Mouse (Mus musculus) left cerebral cortex, postnatal 25 days (tissue): Measurements from ENCODE around the gene Tet2. TPM values are rescaled to one million over a fixed set of nuclear protein-coding genes. Genes with fewer than 3 reads are reported as not detected.
"Not testable (repeated sequence)": the region's sequence is repeated elsewhere in the genome, so short reads cannot be mapped to it uniquely, and the experiment has no call there.

Source experiments
- DNase-seq, 2 experiments: peaks; one replicate each; pipeline ENCODE4 v3.0.0; 2022; ENCODE audit warnings: low spot score in 2 of 2, mixed read lengths in 1 of 2
- intact Hi-C: fragments of 180-260 bp; cut with DNase I; formaldehyde crosslinking; loops from one replicate; pipeline ENCODE4 v1.15.1; 2025
- total RNA-seq, 2 experiments: library from RNA; stranded (reverse); gene quantifications; 2 replicates each; pipeline ENCODE4 v1.2.3; 2021

Gene Tet2
- total RNA-seq, 2 experiments from 2014 or later: 32.8 to 46.2 TPM

DNA sequence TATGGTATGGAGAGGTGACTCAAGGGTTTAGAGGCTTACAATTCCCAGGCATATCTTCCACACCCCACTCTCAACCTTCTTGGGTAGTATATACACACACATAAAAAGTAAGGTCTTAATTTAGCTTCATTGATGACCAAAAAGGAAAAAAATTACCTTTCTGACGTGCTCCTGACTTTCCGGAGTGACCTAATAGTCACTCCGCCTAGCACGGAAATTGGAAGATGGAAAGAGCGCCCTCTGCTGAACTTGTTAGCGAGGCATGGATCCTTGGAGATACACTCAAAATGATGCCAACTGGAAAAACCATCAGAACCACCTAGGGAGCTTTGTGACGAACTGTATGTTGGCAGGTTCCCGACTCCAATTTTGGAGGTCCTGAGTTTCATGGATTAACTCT lies 7.0 kb upstream of the Tet2 start:
- no peak for DNase-seq

GRCm38 (mm10) chr3:133549385-133550170 lies 4.6 kb upstream of the Tet2 start:
- DNase-seq: no peak
- intact Hi-C loops: loop anchor here (5.0 to 10.0 kb wide), 2 partner anchors 237 to 325 kb away; partner anchors contain the start of gene Ppa2

More for the DNA sequence above, 7.0 kb upstream of the Tet2 start:
- intact Hi-C loops: no loop called here

- DNase-seq: no peak
- intact Hi-C loops: loop anchor here (5.0 to 10.0 kb wide), 2 partner anchors 236 to 326 kb away; partner anchors contain the start of gene Ppa2
Measured at GRCm38 (mm10) chr3:133548613-133549012, 3.7 kb upstream of the Tet2 start.

DNA sequence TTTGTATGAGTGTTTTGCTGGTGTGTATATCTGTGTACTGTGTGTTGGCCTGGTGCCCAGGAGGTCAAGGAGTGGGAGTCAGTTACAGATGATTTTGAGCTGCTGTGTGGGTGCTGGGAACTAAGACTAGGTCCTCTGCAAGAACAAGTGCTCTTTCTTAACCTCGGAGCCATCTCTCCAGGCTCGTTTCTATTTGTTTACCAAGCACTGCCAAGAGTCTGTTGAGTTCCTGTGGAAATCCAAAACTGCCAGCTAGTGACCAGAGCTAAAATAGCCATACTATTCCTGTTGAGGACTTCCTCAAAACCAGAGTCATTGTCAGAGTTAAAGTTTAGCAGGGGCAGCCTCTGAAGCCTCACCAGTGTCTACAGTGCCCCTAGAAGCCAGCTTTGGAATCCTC lies 1.9 kb upstream of the Tet2 start:
- DNase-seq: no peak
- intact Hi-C loops: loop anchor here (5.0 to 10.0 kb wide), 2 partner anchors 234 to 328 kb away; partner anchors contain the start of gene Ppa2

GRCm38 (mm10) chr3:133545304-133545666 lies 346 bp upstream of the Tet2 start:
- DNase-seq: peak in 1 of 2 experiments; percentile 37
- intact Hi-C loops: loop anchor here (2.0 to 10.0 kb wide), 3 partner anchors 214 to 330 kb away; partner anchors contain the start of gene Ppa2

GRCm38 (mm10) chr3:133544131-133544550 lies 798 bp downstream of the Tet2 start:
- intact Hi-C loops: loop anchor here (2.0 to 10.0 kb wide), 5 partner anchors 207 to 693 kb away; partner anchors contain the start of genes Cxxc4, Gstcd and Ints12
- DNase-seq: peak; percentile 90 to 97

DNA sequence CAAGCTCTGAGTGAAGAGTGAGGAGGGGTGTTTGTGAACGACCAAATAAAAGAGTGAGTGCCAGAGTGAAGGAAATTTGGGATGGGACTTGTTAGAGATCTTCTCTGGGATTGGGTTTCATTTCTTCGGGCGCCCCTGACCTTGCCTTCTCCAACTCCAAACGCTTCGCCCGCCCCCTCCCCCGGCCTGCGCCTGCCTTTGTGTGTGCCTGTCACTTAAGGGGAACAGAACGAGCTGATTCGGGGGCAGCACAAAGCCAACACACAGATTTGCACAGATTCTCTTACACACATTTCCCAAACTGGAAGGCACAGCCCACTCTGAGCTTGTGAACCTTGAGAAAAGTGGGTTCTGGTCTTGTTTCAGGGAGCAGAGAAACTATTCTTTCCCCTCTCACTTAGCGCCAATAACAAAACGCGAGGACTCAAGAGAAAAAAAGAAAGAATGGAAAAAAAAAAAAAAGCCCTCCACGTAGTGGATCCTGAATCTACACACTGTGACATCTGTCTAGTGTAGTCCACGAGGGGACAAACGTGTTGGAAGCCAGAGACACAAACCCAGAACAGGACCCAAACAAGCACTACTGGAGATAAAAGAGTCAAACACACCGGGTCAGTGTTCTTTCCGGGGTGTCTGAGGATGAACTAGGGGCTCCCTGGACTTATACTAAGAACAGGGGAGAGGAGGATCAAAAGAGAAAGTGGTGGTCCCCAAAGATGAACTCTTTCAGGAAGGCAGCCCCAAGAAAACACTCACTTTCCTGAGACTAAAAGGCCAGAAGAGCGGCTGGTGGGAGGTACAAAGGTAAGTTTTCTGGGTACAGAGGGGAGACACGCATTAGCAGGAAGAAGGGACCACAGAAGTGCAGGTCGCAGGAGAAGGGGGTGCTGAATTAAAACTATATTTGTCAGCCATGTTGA lies 1.6 kb downstream of the Tet2 start:
- intact Hi-C loops: loop anchor here (2.0 to 10.0 kb wide), 5 partner anchors 206 to 694 kb away; partner anchors contain the start of genes Cxxc4, Gstcd and Ints12
- DNase-seq: peak; percentile 22 to 43

DNA sequence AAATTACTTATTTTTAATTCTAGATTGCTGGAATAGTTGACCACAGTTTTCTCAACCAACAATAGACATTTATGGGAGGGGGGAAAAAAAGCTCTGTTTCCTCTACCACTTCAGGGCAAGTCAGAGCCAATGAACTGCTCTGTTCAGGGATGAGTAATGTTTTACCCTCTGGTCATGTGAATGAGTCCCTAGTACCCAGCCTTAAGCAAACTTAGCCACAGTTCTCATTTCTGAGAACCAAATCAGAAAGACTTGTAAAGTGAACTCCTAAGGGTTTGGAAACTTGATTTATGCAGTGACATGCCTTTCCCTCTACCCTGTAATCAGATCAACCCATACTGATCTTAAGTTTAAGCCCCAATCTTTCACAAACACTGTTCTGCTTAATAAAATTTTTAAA lies 2.9 kb downstream of the Tet2 start:
- intact Hi-C loops: loop anchor here (5.0 to 10.0 kb wide), 4 partner anchors 205 to 695 kb away; partner anchors contain the start of genes Cxxc4, Gstcd and Ints12

GRCm38 (mm10) chr3:133541000-133541399 lies 3.9 kb downstream of the Tet2 start:
- intact Hi-C loops: loop anchor here (5.0 to 10.0 kb wide), 4 partner anchors 204 to 696 kb away; partner anchors contain the start of genes Cxxc4, Gstcd and Ints12
- no peak for DNase-seq

More for the DNA sequence above, 2.9 kb downstream of the Tet2 start:
- no peak for DNase-seq

GRCm38 (mm10) chr3:133539991-133540390 lies 4.9 kb downstream of the Tet2 start:
- intact Hi-C loops: loop anchor here (5.0 to 10.0 kb wide), 4 partner anchors 203 to 697 kb away; partner anchors contain the start of genes Cxxc4, Gstcd and Ints12
- no peak for DNase-seq

GRCm38 (mm10) chr3:133538499-133538898 lies 6.4 kb downstream of the Tet2 start:
- DNase-seq, intact Hi-C loops: not testable (repeated sequence)

- intact Hi-C loops: no loop called here
Measured at GRCm38 (mm10) chr3:133535644-133536043, 9.3 kb downstream of the Tet2 start.

DNA sequence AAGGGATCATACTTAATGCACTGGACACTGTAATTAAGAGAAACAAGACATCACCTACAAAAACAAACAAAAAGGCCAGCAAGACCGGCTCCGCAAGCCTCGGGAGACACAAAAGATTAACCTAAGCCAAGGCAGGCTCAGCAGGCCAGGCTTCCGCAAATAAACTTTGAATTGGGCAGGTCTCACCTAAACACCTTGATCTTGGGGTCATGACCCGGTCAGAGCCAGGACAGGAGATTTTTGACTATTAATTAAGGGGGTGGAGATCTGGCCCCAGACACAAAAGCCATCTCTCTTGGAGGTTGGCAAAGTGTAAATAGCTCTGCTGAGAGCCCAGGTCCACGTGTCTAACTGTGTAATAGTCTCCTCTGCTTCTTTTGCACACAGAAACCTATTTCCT lies 10.9 kb downstream of the Tet2 start:
- intact Hi-C loops: no loop called here
- no peak for DNase-seq

More at GRCm38 (mm10) chr3:133535644-133536043, 9.3 kb downstream of the Tet2 start:
- DNase-seq: no peak

DNA sequence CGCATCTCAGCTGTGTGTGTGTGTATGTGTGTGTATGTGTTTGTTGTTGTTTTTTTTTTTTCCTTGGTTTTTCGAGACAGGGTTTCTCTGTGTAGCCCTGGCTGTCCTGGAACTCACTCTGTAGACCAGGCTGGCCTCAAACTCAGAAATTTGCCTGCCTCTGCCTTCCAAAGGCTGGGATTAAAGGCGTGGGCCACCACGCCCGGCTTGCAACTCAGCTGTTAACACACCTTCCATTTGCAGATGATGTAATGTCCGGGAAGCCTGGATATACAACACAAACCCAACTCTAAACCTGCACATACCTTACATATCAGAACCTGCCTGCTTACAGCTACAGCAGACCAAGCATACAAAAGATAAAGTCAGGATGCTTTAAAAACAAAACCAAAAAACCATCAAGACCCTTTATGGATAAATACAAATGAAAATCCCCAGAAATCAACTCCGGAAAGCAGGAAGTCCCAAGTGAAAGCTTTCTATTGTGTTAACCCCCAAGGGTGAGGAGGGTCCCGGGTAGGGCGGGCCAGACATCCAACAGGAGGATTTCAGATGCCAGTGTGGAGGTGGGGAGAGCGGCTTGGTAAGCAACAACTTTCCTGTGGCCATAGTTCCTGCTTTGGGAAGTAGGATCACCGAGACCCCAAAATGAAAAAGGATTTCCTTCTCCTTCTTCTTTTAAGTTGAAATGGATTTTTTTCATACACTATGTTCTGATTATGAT lies 11.5 kb downstream of the Tet2 start:
- no peak for DNase-seq
- intact Hi-C loops: no loop called here

- intact Hi-C loops: no loop called here
- DNase-seq: no peak
Measured at GRCm38 (mm10) chr3:133532806-133533205, 12.1 kb downstream of the Tet2 start.

- DNase-seq: no peak
- intact Hi-C loops: no loop called here
Measured at GRCm38 (mm10) chr3:133532252-133532651, 12.7 kb downstream of the Tet2 start.

- DNase-seq: no peak
- intact Hi-C loops: no loop called here
Measured at GRCm38 (mm10) chr3:133531101-133531500, 13.8 kb downstream of the Tet2 start.

GRCm38 (mm10) chr3:133530664-133531063 lies 14.3 kb downstream of the Tet2 start:
- DNase-seq: no peak
- intact Hi-C loops: no loop called here
